Mouse (Mus musculus) cerebellum, adult 2 months (tissue): Measurements from ENCODE around the gene Zdhhc8.

Experiments used
- CTCF ChIP-seq: fragments of 200-500 bp; IDR thresholded peaks from 2 replicates; pipeline ENCODE4 v1.5.1; 2011; ENCODE audit warnings: low read depth, mild to moderate bottlenecking, control low read depth, low read length, moderate library complexity, borderline replicate concordance; ENCODE audit not compliant: insufficient read depth
- POLR2A ChIP-seq: fragments of 200-500 bp; IDR thresholded peaks from 2 replicates; pipeline ENCODE4 v1.6.1; 2011; ENCODE audit warnings: low read length, control low read depth, borderline replicate concordance; ENCODE audit not compliant: insufficient read depth

GRCm38 (mm10) chr16:18241581-18241980 lies 6.6 kb upstream of the Zdhhc8 start:
- TF ChIP-seq CTCF (no peak), POLR2A (no peak)
